Mouse (Mus musculus): ENCODE data around the gene Hist1h2bc.
A peak's percentile ranks its signal among the peaks of the same experiment; 100 is the strongest.
"Not testable (repeated sequence)": the region's sequence is repeated elsewhere in the genome, so short reads cannot be mapped to it uniquely, and the experiment has no call there.

The Hist1h2bc gene

DNA sequence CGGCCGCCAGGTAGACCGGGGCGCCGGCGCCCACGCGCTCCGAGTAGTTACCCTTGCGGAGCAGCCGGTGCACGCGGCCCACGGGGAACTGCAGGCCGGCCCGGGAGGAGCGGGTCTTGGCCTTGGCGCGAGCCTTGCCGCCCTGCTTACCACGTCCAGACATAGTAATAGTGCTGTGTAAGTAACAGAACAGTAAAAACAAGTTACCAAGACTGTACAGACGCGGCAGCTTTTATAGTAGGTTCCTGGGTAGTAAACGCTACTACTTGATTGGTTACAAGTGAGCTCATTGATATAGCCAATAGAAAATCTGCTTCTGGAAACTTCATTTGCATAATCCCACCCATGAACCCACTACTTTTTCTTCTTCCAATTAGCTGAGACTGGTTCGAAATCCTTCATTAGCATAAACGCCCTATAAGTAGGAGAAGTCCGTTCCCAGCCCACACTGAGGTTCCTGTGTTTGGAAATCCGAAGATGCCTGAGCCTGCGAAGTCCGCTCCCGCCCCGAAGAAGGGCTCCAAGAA is at the start of gene Hist1h2bc, which contains the start of gene Hist1h2ac:
Gene Hist1h2bc, plus strand, starts transcription at position 445 of the 527 bp plus-strand sequence.
Gene Hist1h2ac, minus strand, starts transcription at position 194 of the 527 bp plus-strand sequence.
- peak; percentile 86 for DNase-seq (ENCODE audit: low read depth, low spot score)

DNA sequence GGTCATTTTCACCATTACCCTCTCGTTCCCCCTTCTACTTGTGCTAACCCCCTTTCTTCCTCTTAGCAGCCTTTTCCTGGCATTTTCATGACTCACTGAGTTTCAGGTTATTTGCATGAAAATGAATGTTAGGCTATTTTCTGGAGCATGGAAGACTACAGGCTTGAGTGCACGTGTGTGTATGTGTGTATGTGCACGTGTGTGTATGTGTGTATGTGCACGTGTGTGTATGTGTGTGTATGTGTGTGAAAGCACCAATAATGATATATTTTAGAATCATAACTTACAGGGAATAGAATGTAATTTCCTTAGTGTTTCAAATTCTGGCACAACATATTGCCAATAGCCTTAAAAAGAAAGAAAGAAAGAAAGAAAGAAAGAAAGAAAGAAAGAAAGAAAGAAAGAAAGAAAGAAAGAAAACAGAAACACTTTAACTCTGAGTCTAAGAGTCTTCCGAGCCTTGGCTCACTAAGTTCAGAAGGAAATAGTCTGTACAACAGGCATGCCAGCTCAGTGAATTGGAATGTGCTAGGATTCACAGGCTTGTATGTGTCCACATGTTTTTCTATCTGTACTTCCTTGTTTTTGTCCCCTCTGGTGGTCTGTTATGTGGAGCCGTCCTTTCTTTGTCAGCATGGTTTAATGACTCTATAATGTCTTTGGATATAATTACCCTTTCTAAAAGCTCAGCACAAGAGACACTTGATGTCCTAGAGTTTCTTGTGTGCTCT is 24.2 kb upstream of the Hist1h2bc start:
- DNase-seq (ENCODE audit: low read depth, low spot score): no peak

DNA sequence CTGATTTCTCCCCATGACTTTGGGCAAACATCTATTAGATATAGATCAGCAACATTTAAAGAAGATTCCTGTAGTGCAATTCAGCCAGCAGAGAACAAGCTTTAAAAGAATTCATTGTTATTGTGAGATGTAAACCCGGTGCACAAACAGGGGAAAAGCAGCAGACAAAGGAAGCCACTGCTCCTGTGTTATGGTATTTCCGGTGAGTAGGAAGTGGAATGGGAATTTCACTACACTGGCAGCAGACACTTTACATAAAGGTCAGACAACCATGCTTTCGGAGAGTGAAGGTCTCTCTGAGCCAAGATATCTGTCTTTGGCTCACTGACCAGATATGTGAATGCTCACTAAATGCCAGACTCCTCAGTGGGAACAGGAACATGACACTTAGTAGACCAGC is 21.5 kb upstream of the Hist1h2bc start:
- DNase-seq (ENCODE audit: low read depth, low spot score): no peak

DNA sequence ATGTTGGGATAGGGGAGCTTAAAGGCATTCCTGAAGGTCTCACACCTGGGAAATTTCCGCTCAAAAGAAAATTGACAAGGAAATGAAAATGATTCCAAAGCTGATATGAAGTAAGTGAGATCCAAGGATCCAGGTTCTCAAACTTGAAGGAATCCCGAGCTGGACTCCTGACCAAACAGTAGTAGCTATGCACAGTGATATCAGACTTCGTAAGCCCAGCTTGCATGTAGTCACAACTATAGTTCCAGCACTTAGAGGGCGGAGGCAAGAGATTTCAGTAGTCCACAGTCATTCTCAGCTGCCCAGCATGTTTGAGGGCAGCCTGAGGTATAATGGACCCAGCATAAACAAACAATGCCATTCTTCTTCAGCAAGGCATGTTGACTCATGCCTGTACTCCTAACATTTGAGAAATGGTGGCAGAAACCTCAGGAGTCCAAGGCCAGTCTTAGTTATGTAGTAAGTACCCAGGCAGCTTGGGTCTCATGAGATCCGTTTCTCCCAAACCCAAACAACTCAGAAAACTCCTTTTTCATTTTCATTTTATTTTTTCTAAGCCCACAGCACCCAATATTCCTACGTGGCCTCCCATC is 1.9 kb upstream of the Hist1h2bc start:
- no peak for DNase-seq (ENCODE audit: low read depth, low spot score)

DNA sequence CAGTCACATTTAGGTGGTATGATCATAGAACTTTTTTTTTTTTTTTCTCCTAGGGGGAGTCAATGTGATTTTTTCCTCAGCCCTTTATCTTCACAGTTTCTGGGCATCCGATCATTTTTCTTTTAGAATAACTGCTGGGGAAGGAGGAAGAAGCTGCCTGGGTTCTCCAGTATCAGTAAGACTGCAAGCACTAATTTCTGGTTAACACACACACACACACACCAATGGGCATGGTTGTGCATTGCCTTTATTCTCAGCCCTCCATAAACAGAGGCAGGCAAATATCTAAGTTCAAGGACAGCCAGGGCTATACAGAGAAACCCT is 1.4 kb upstream of the Hist1h2bc start:
- DNase-seq (ENCODE audit: low read depth, low spot score): no peak

DNA sequence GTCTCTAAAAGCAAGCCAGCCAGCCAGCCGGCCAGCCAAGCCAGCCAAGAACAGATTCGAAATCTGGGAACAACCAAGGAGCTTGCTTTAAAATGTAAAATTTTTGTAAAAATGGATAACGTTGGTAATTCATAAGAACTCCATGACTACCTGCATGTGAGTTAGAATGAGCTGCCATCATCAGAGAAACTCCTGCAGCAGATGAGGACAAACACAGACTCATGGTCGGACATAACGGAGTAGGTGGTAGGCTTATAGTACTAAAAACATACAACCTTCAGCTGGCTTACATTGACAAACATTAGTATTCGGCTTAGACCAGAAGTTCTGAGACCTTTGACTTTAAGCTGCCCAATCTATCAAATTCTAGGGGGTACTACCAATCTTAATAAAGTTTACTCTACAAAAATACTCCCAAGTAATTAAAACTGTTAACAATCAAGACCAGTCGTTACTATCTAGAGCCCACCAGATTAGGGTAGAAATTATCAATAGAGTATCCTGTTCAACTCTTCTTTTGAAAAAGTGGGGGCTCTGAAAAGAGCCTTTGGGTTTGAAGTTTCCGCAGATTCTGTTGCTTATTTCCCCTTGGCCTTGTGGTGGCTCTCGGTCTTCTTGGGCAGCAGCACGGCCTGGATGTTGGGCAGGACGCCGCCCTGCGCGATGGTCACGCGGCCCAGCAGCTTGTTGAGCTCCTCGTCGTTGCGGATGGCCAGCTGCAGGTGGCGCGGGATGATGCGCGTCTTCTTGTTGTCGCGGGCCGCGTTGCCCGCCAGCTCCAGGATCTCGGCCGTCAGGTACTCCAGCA is 848 bp upstream of the Hist1h2bc start:
- not testable (repeated sequence) for DNase-seq (ENCODE audit: low read depth, low spot score)

DNA sequence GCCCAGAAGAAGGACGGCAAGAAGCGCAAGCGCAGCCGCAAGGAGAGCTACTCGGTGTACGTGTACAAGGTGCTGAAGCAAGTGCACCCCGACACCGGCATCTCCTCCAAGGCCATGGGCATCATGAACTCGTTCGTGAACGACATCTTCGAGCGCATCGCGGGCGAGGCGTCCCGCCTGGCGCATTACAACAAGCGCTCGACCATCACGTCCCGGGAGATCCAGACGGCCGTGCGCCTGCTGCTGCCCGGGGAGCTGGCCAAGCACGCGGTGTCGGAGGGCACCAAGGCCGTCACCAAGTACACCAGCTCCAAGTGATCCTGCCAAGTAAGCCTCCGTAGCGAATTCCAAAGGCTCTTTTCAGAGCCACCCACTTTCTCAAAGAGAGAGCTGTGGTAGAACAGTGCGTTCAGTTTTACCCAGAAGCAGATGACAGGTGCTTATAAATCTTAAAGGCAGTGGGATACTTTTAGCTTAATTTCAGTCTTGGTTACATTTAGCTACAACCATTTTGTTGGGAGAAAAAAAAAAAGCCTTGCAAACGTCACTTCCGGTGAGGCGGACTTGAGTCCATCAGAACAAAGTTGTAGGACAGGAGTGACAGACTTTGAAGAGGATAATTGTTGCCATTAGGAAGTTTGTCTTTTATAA is 421 bp downstream of the Hist1h2bc start:
- peak; percentile 54 for DNase-seq (ENCODE audit: low read depth, low spot score)

DNA sequence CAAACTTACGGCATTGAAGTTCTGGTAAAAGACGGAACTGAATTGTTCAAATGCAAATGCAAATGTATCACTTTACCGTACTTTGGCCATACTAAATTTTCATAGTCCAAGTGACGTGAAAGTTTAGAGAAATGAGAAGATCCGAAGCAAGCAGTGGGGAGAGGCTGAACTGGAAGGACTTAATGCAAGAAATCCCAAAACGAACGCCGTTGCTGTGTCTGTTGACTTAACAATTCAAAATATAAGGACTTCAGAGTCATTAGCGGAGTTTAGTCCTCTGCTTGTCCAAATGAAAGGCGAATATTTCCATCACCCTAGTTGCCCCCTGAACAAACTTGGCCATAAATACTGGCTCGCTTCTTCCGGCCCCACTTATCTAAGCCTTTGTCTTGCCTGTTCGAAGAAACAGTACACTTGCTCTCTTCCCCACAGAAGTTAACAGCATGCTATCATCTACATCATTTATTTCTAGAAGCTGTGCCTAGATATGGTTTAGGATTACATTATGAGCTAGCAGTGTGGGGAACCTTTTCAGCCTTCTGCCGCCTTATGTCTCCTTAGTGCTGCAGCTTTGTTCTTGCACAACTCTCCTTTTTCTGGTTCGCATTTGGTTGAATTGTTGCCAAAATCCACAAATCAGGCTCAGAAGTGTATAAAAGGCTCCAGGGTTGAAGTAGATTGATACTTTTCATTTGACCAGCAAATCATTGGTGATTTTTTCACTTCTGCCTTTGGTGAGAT is 1.3 kb downstream of the Hist1h2bc start:
- DNase-seq (ENCODE audit: low read depth, low spot score): no peak

DNA sequence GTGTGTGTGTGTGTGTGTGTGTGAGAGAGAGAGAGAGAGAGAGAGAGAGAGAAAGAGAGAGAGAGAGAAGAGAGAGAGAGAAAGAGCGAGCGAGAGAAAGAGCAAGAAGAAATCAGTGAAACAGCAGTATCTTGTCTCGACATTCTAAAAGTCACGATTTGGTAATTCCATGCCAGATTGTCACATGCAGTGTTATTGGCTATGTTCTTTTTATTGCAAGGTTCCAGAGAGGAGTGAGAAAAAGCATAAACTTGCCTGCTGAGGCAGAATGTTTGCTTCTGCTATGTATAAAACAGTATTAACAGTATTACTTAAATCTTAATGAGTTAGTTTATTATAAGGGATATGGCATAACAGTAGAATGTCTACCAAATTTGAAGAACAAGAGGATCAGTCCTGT is 2.0 kb downstream of the Hist1h2bc start:
- DNase-seq (ENCODE audit: low read depth, low spot score): no peak

DNA sequence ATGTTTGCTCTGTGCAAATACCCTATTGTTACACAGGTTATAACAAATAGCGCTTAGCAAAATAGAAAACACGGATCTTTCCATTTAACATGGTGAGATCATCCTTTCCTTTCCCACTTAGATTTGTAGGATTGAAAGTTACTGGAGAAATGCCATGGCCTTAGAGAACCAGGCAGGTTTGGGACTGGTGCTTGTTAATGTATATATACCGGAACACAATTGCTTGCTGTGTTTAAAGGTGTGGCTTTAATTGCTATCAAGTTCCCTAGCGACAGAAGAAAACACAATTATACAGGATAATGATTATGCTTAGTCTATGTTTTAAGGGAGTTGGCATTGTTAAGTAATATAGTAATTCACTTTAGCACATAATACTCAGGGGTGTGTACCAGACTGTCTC is 3.2 kb downstream of the Hist1h2bc start:
- no peak for DNase-seq (ENCODE audit: low read depth, low spot score)

DNA sequence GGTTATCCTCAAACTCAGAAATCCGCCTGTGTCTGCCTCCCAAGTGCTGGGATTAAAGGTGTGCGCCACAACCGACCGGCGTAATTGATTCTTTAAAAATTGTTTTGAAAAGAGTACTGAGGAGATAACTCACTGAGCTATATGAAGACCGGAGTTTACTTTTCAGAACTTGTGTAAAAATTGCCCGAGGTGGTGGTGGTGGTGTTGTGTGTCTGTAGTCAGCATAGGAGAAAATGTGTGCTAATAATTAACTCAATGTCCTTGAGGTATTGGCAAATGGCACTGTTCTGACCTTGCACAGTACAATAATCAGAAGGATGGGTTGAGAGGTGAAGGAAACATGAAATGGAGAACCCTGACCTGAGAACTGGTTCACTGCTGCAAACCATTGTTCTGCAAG is 3.9 kb downstream of the Hist1h2bc start:
- no peak for DNase-seq (ENCODE audit: low read depth, low spot score)

DNA sequence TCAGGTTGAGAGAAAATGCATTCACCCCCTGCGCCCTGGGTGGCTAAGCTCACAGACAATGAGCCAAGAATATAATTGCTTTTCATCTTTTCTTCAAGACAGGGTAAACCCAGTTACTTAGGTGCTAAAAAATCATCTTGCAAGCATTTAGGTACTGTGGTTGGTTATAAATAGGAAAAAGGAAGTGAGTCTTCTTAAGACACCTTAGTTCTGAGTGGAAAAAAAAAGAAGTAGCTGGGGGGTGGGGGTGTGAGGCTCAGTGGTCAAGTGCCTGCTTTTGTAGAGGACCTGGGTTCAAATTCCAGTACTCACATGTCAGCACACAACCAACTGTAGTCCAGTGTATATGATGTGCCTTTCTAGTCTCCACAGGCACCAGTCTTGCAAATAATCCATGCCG is 5.0 kb downstream of the Hist1h2bc start:
- no peak for DNase-seq (ENCODE audit: low read depth, low spot score)

DNA sequence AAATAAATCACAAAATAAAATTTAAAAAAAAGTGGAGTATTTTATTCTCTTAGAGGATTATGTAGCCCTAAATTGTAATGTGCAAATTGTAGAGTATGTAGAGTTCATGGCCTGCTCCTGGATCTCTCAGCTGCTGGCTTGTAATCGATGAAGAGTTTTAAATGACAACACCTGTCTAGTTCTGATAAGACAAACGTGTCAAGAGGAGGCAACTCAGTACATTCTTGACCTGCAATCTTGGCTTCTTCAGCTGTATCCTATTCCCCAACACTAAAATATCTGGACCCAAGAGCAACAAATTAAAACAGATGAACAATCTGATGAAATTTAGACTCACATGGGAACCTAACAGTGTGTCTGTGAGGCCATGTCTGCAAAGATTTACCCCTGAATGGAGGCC is 5.5 kb downstream of the Hist1h2bc start:
- DNase-seq (ENCODE audit: low read depth, low spot score): no peak

DNA sequence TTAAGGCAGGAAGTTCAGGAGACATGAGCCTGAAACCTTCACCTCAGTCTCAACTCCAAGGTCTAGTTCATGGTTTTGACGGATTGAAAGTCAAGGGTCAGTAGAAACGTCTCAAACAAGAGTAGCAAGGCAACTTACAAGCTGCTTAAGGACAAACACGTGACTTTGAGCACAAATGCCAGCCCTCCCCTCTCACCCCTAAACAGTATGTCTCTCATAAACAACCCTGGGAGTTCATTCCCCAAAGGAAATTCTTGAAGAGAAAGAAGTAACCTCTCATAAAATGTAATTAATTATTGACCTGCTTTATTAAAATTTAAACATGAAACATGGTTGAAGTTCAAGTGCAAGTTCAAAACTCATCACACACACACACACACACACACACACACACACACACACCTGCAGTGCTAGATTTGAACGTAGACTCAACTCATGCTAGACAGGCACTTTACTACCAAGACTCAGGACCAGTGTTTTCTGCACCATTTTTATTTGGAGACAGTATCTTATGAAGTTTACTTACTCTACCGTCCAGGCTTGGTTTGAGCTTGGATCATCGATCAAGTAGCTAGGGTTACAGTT is 9.9 kb downstream of the Hist1h2bc start:
- no peak for DNase-seq (ENCODE audit: low read depth, low spot score)

DNA sequence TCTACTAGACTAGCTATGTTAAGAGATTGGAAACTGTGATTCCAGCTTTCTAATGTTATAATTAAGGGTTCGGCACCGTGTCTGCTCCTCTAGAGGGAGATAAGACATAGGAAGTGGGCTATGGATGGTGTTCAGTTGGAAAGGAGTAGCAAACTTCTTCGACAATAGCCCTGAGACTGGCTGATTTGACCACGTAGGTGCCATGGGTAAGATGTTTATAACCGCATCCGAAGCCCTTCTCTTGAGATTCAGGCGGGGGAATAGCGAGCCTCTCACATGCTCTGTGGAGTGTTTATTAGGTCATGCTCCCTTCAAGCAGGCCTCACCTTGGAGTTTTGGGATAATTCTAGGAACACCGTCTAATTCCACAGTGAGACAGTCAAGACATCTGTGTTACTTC is 11.0 kb downstream of the Hist1h2bc start:
- no peak for DNase-seq (ENCODE audit: low read depth, low spot score)

DNA sequence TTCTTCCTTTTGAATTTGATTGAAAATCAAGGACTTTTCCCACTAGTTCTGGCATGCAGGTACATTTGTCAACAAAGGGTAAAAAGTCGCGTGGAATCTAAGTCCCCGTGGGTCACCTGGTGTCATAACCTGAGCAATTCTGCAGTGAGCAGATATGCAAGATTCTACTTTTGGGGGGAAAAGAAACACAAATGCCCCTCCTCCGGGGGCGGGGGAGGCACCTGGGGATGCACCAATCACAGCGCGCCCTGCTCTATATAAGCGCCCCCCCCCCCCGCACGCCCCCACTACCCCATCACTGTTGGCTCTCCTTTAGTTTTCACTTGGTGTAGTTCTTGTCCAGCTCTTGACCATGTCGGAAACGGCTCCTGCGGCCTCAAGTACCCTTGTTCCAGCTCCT is 11.5 kb downstream of the Hist1h2bc start, which contains the start of gene Hist1h1t:
Gene Hist1h1t, plus strand, starts transcription at position 301 of the 400 bp plus-strand sequence.
- DNase-seq (ENCODE audit: low read depth, low spot score): no peak

DNA sequence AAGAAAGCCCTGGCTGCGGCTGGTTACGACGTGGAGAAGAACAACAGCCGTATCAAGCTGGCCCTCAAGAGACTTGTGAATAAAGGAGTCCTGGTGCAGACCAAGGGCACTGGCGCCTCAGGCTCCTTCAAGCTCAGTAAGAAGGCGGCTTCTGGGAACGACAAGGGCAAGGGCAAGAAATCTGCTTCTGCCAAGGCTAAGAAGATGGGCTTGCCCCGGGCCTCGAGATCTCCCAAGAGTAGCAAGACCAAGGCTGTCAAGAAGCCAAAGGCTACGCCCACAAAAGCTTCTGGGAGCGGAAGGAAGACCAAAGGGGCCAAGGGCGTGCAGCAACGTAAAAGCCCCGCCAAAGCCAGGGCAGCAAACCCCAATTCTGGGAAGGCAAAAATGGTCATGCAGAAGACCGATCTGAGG is 12.1 kb downstream of the Hist1h2bc start:
- DNase-seq (ENCODE audit: low read depth, low spot score): no peak

DNA sequence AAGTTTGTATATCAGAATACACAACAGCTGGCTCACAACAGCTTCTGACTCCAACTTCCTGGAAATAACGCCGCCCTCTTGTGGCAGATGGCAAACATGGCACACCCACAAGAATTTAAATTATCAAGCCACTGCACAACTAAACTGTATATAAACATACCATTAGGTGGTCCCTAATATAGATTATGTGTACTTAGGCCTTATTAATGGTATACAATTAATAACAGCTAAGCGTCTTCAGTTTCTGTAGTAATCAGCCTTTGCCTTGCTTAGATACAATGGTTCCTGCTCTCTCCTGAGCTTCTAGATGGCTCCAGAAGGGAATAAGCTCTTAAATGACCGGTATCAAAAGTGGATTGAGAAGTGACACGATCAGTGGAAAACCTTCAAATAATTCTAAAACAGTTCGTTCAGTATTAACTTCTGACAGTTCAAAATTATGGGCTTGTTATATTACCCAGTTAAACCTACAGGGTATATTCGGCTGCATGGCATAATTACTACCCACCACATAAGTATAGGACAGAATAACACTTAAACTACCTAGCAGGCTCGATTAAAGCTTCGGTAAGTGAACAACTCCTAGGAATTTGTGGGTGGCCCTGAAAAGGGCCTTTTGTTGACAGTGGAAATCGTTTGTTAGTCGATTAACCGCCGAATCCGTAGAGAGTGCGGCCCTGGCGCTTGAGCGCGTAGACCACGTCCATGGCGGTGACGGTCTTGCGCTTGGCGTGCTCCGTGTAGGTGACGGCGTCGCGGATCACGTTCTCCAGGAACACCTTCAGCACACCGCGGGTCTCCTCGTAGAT is 13.7 kb downstream of the Hist1h2bc start:
- peak; percentile 40 for DNase-seq (ENCODE audit: low read depth, low spot score)

DNA sequence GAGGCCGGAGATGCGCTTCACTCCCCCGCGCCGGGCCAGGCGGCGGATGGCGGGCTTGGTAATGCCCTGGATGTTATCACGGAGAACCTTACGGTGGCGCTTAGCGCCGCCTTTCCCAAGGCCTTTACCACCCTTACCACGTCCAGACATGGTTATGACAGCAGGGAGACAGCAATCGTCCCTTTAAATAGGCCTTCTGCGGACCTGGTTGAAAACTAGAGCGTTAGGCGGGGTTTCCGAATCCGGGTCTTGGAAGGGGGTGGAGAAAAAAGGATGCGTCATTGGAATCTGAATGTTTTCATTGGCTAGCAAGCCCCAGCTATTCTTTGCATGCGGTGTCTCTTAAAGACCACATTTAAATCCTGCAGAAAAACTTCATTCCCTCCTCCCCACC is 14.3 kb downstream of the Hist1h2bc start, which contains the start of gene Hist1h4c:
Gene Hist1h4c, minus strand, starts transcription at position 155 of the 394 bp plus-strand sequence.
- peak; percentile 85 for DNase-seq (ENCODE audit: low read depth, low spot score)

DNA sequence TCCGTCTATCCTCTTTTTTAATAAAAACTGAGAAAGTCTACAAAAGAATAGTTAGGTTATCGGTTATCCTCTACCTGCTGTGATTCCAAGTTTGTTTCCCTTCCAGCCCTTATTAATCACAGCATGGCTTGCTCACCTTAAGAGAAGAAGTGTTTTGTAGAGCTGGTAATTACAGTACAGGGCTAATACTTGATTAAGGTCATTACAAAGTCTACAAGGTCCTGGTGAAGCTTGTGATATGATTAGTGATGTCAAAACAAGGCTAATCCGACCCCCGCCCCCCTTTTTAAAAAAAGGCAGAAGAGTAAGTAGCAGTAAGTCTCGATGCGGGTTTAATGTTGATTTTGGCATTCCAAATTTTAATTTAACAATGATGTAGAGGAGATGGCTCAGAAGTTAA is 15.0 kb downstream of the Hist1h2bc start:
- no peak for DNase-seq (ENCODE audit: low read depth, low spot score)
